Mouse (Mus musculus): ENCODE measurements around the gene Zbtb9. TPM values are rescaled to one million over a fixed set of nuclear protein-coding genes. Genes with fewer than 3 reads are reported as not detected.
"Not testable (repeated sequence)": the region's sequence is repeated elsewhere in the genome, so short reads cannot be mapped to it uniquely, and the experiment has no call there.

The Zbtb9 gene
- polyA plus RNA-seq (2015; fragmentation: Nextera tagmentation; extraction: Ambion mirVana) = 13.8 and 15.6 TPM in 2 replicates

GRCm38 (mm10) chr17:26972703-26973574 lies at the start of gene Zbtb9:
Gene Zbtb9 (plus strand): TSS chr17:26973167.
- peaks cover 49% of the 10 kb centered on the region for H3K36me3 ChIP-seq
- H3K4me3 ChIP-seq (replicated peaks) = peak within 1 kb of the TSS; percentile 85
- no peaks in the 10 kb centered on the region for H3K27me3 ChIP-seq
- ATAC-seq (ENCODE audit: insufficient number of reproducible peaks, low FRiP score, low TSS enrichment, low read depth) = peak; percentile 99
- H3K4me1 ChIP-seq = peaks cover 45% of the 10 kb centered on the region
- peak within 1 kb of the TSS; percentile 93 for H3K27ac ChIP-seq (replicated peaks)
- under 1% methylated on average over 75 of the region's 75 CpGs for WGBS
- peak within 1 kb of the TSS; percentile 76 for H3K9ac ChIP-seq
- H3K4me2 ChIP-seq (replicated peaks) = peak within 1 kb of the TSS; percentile 83
- H3K9me3 ChIP-seq (replicated peaks) = no peaks in the 10 kb centered on the region

GRCm38 (mm10) chr17:26925414-26925813 lies 47.6 kb upstream of the Zbtb9 start:
- H3K4me3 ChIP-seq (replicated peaks); H3K27me3 ChIP-seq; H3K27ac ChIP-seq (replicated peaks); H3K9me3 ChIP-seq (replicated peaks); ATAC-seq (ENCODE audit: insufficient number of reproducible peaks, low FRiP score, low TSS enrichment, low read depth); H3K4me2 ChIP-seq (replicated peaks); H3K9ac ChIP-seq; H3K4me1 ChIP-seq: not testable (repeated sequence)
- peaks cover 50% of the 10 kb centered on the region for H3K36me3 ChIP-seq
- WGBS = 93% methylated on average over 9 of the region's 9 CpGs

GRCm38 (mm10) chr17:26931795-26932194 lies 41.2 kb upstream of the Zbtb9 start:
- H3K9me3 ChIP-seq (replicated peaks); H3K9ac ChIP-seq; H3K4me2 ChIP-seq (replicated peaks); H3K27me3 ChIP-seq; H3K4me3 ChIP-seq (replicated peaks); ATAC-seq (ENCODE audit: insufficient number of reproducible peaks, low FRiP score, low TSS enrichment, low read depth); H3K27ac ChIP-seq (replicated peaks): not testable (repeated sequence)
- H3K36me3 ChIP-seq = peaks cover 50% of the 10 kb centered on the region
- H3K4me1 ChIP-seq = peaks cover 22% of the 10 kb centered on the region
- WGBS = 67% methylated on average over 7 of the region's 7 CpGs

GRCm38 (mm10) chr17:26932839-26933398 lies 40.0 kb upstream of the Zbtb9 start, which contains the start of gene Phf1:
Gene Phf1 (plus strand): TSS chr17:26933052.
- Histone ChIP-seq H3K27me3 (no peaks in the 10 kb centered on the region), H3K4me1 (peaks cover 32% of the 10 kb centered on the region), H3K4me2 (replicated peaks) (peak within 1 kb of the TSS; percentile 77), H3K27ac (replicated peaks) (peak within 1 kb of the TSS; percentile 92), H3K4me3 (replicated peaks) (peak within 1 kb of the TSS; percentile 66), H3K36me3 (peaks cover 50% of the 10 kb centered on the region), H3K9ac (peak within 1 kb of the TSS; percentile 74), H3K9me3 (replicated peaks) (no peaks in the 10 kb centered on the region)
- peak; percentile 89 for ATAC-seq (ENCODE audit: insufficient number of reproducible peaks, low FRiP score, low TSS enrichment, low read depth)
- under 1% methylated on average over 43 of the region's 43 CpGs for WGBS

GRCm38 (mm10) chr17:26933419-26933818 lies 39.5 kb upstream of the Zbtb9 start:
- peak overlapping the region; percentile 74 for H3K9ac ChIP-seq
- H3K36me3 ChIP-seq = peaks cover 50% of the 10 kb centered on the region
- H3K27me3 ChIP-seq = no peaks in the 10 kb centered on the region
- peak overlapping the region; percentile 77 for H3K4me2 ChIP-seq (replicated peaks)
- peak overlapping the region; percentile 66 for H3K4me3 ChIP-seq (replicated peaks)
- H3K4me1 ChIP-seq = peaks cover 37% of the 10 kb centered on the region
- peak; percentile 1; the same call in 1 of the 2 replicates for ATAC-seq (ENCODE audit: insufficient number of reproducible peaks, low FRiP score, low TSS enrichment, low read depth)
- H3K27ac ChIP-seq (replicated peaks) = peak overlapping the region; percentile 92
- WGBS = 6% methylated on average over 13 of the region's 13 CpGs
- H3K9me3 ChIP-seq (replicated peaks) = no peaks in the 10 kb centered on the region

GRCm38 (mm10) chr17:26933885-26934827 lies 38.8 kb upstream of the Zbtb9 start:
- Histone ChIP-seq H3K4me2 (replicated peaks) (peak overlapping the region; percentile 77), H3K9me3 (replicated peaks) (no peaks in the 10 kb centered on the region), H3K36me3 (peaks cover 44% of the 10 kb centered on the region), H3K27me3 (no peaks in the 10 kb centered on the region), H3K4me3 (replicated peaks) (peak overlapping the region; percentile 66), H3K4me1 (peaks cover 41% of the 10 kb centered on the region), H3K9ac (no peak overlapping the region; the same call in 1 of the 2 replicates), H3K27ac (replicated peaks) (peak overlapping the region; percentile 92; the same call in 1 of the 2 replicates)
- 77% methylated on average over 16 of the region's 16 CpGs for WGBS
- ATAC-seq (ENCODE audit: insufficient number of reproducible peaks, low FRiP score, low TSS enrichment, low read depth) = no peak

GRCm38 (mm10) chr17:26935027-26935426 lies 37.9 kb upstream of the Zbtb9 start:
- ATAC-seq (ENCODE audit: insufficient number of reproducible peaks, low FRiP score, low TSS enrichment, low read depth) = no peak
- 85% methylated on average over 9 of the region's 9 CpGs for WGBS
- Histone ChIP-seq H3K4me1 (peaks cover 44% of the 10 kb centered on the region), H3K36me3 (peaks cover 35% of the 10 kb centered on the region), H3K4me3 (replicated peaks) (no peak overlapping the region), H3K9me3 (replicated peaks) (no peaks in the 10 kb centered on the region), H3K27me3 (no peaks in the 10 kb centered on the region), H3K27ac (replicated peaks) (no peak overlapping the region), H3K4me2 (replicated peaks) (no peak overlapping the region), H3K9ac (no peak overlapping the region)

- WGBS = 76% methylated on average over 12 of the region's 12 CpGs
- Histone ChIP-seq H3K9me3 (replicated peaks) (no peaks in the 10 kb centered on the region), H3K4me2 (replicated peaks) (no peak overlapping the region), H3K36me3 (peaks cover 28% of the 10 kb centered on the region), H3K4me1 (peaks cover 56% of the 10 kb centered on the region), H3K4me3 (replicated peaks) (no peak overlapping the region), H3K27ac (replicated peaks) (no peak overlapping the region), H3K27me3 (no peaks in the 10 kb centered on the region), H3K9ac (no peak overlapping the region)
- no peak for ATAC-seq (ENCODE audit: insufficient number of reproducible peaks, low FRiP score, low TSS enrichment, low read depth)
These were observed 36.5 kb upstream of the Zbtb9 start for GRCm38 (mm10) chr17:26936453-26936852.

GRCm38 (mm10) chr17:26936921-26937695 lies 35.9 kb upstream of the Zbtb9 start:
- Histone ChIP-seq H3K9ac (no peak overlapping the region), H3K36me3 (peaks cover 28% of the 10 kb centered on the region), H3K27ac (replicated peaks) (no peak overlapping the region), H3K4me2 (replicated peaks) (peak overlapping the region; percentile 6; the same call in 1 of the 2 replicates), H3K9me3 (replicated peaks) (no peaks in the 10 kb centered on the region), H3K27me3 (no peaks in the 10 kb centered on the region), H3K4me3 (replicated peaks) (no peak overlapping the region), H3K4me1 (peaks cover 61% of the 10 kb centered on the region)
- 83% methylated on average over 15 of the region's 15 CpGs for WGBS
- ATAC-seq (ENCODE audit: insufficient number of reproducible peaks, low FRiP score, low TSS enrichment, low read depth) = no peak

Measured in embryonic facial prominence, embryonic 15.5 days (tissue).